Mouse (Mus musculus): ENCODE data around the gene Pum3.

- TF ChIP-seq ZC3H11A (IDR thresholded peaks at IDR 0.05; ENCODE audit: borderline replicate concordance, low read depth, low read length) (no peak), MAFK (IDR thresholded peaks at IDR 0.05; ENCODE audit: insufficient read depth, low read depth, low read length) (no peak), ZNF384 (IDR thresholded peaks at IDR 0.05; ENCODE audit: low read depth, low read length) (no peak), HCFC1 (IDR thresholded peaks at IDR 0.05; ENCODE audit: borderline replicate concordance, insufficient read depth, low read length) (no peak)
Observed at GRCm38 (mm10) chr19:27416569-27416968, 13.1 kb downstream of the Pum3 start.
